9 mouse cellular contexts compared by ENCODE assay signal in genomic region chr12:108041571-108042238, GRCm38 (mm10). TPM values are rescaled to one million over a fixed set of nuclear protein-coding genes. Genes with fewer than 3 reads are reported as not detected.
DNase-seq lines count a peak whose midpoint lies in the region; ATAC-seq and TF ChIP-seq lines count a peak whose summit lies in the region.
"Had no signal": no experiment of that assay in that cellular context is flagged by ENCODE, and none has a peak within 500 bp of the region (broad histone marks: within the 10 kb centered on the region; RNA-seq: fewer than 3 reads in every experiment).

No protein-coding gene starts in this region.

- in situ Hi-C loops in ES-E14 (cut with MboI; ENCODE audit: low sequenced_read_pairs in 2 of 2, unreplicated experiment in 2 of 2), result no loop called here

- no peaks in the 10 kb centered on the region for H3K9me3 ChIP-seq in ES-E14 (ENCODE audit: control insufficient read depth, insufficient read depth, low read depth, low read length)
- no peaks in the 10 kb centered on the region for H3K9me3 ChIP-seq in forebrain, embryonic 16.5 days (ENCODE audit: control insufficient read depth, low read length)
- no peaks in the 10 kb centered on the region for H3K9me3 ChIP-seq in lung, postnatal 0 days (ENCODE audit: low read length)
- H3K9me3 ChIP-seq: heart, embryonic 13.5 days had no signal

- TF ChIP-seq EP300 in lung, postnatal 0 days (IDR thresholded peaks at IDR 0.05), result no peak

- no peak overlapping the region for H3K27ac ChIP-seq in ES-E14 (ENCODE audit: insufficient read depth, low read depth, low read length, poor library complexity, severe bottlenecking)
- H3K27ac ChIP-seq in forebrain, embryonic 16.5 days (ENCODE audit: low read length), result no peak overlapping the region
- H3K27ac ChIP-seq in lung, postnatal 0 days (ENCODE audit: low read length), result no peak overlapping the region
- H3K27ac ChIP-seq: heart, embryonic 13.5 days had no signal

- no peak overlapping the region for H3K9ac ChIP-seq in ES-E14 (ENCODE audit: insufficient read depth, low read depth, low read length, poor library complexity, severe bottlenecking)
- no peak overlapping the region for H3K9ac ChIP-seq in forebrain, embryonic 16.5 days (replicated peaks; ENCODE audit: low read depth, low read length)
- no peak overlapping the region for H3K9ac ChIP-seq in lung, postnatal 0 days (replicated peaks; ENCODE audit: low read depth)
- H3K9ac ChIP-seq: heart, embryonic 13.5 days had no signal

- no peaks in the 10 kb centered on the region for H3K36me3 ChIP-seq in ES-E14 (ENCODE audit: control insufficient read depth, insufficient read depth, low read length, poor library complexity, severe bottlenecking)
- H3K36me3 ChIP-seq in forebrain, embryonic 16.5 days (ENCODE audit: control insufficient read depth, insufficient read depth), result no peaks in the 10 kb centered on the region
- no peaks in the 10 kb centered on the region for H3K36me3 ChIP-seq in lung, postnatal 0 days (ENCODE audit: insufficient read depth, low read length)
- H3K36me3 ChIP-seq: heart, embryonic 13.5 days had no signal

- DNase-seq in ES-E14 (ENCODE audit: low read depth, low spot score), result peak; percentile 69
- DNase-seq in c-Kit-negative CD71-positive TER-119-positive erythroid progenitor cells, embryonic 14.5 days (ENCODE audit: low read depth, low spot score), result peak; percentile 15
- peak; percentile 90 for DNase-seq in heart, postnatal 4 days
- DNase-seq in layer of hippocampus, adult 9-10 months (ENCODE audit: low spot score), result peak; percentile 49
- peak; percentile 78 for DNase-seq in lung, postnatal 0 days (ENCODE audit: low spot score)
- DNase-seq in right cerebral cortex, adult 2 months (ENCODE audit: low spot score in 2 of 2), result peak; percentile 70 to 73
- peak; percentile 51 to 64 for DNase-seq in urinary bladder, adult 18-20 months (ENCODE audit: low spot score in 2 of 2)

- H3K4me3 ChIP-seq in ES-E14 (ENCODE audit: insufficient read depth in 1 of 2, low read depth in 1 of 2, low read length in 2 of 2, poor library complexity in 1 of 2, severe bottlenecking in 1 of 2), result no peak overlapping the region
- no peak overlapping the region for H3K4me3 ChIP-seq in forebrain, embryonic 16.5 days (replicated peaks; ENCODE audit: low read length)
- H3K4me3 ChIP-seq in lung, postnatal 0 days (ENCODE audit: low read depth, low read length), result no peak overlapping the region
- H3K4me3 ChIP-seq: heart, embryonic 13.5 days had no signal

- H3K4me1 ChIP-seq in ES-E14 (ENCODE audit: control insufficient read depth in 2 of 2, insufficient read depth in 2 of 2, low read length in 2 of 2, poor library complexity in 1 of 2), result no peaks in the 10 kb centered on the region
- no peaks in the 10 kb centered on the region for H3K4me1 ChIP-seq in forebrain, embryonic 16.5 days (replicated peaks; ENCODE audit: control insufficient read depth, insufficient read depth, low read length)
- H3K4me1 ChIP-seq in lung, postnatal 0 days (ENCODE audit: insufficient read depth, low read depth, low read length), result no peaks in the 10 kb centered on the region

- no peak overlapping the region for H3K4me2 ChIP-seq in forebrain, embryonic 16.5 days (ENCODE audit: low read length)
- no peak overlapping the region for H3K4me2 ChIP-seq in lung, postnatal 0 days (replicated peaks; ENCODE audit: low read depth, low read length)
- H3K4me2 ChIP-seq: heart, embryonic 13.5 days had no signal

- WGBS in forebrain, embryonic 16.5 days, result 44% methylated on average over 12 of the region's 12 CpGs
- WGBS in lung, postnatal 0 days, result 35% methylated on average over 12 of the region's 12 CpGs

- peak; percentile 75 for TF ChIP-seq CTCF in lung, postnatal 0 days (IDR thresholded peaks at IDR 0.05)

- no peaks in the 10 kb centered on the region for H3K27me3 ChIP-seq in forebrain, embryonic 16.5 days (replicated peaks; ENCODE audit: control insufficient read depth, insufficient read depth, low read length)
- no peaks in the 10 kb centered on the region for H3K27me3 ChIP-seq in lung, postnatal 0 days (replicated peaks; ENCODE audit: insufficient read depth, low read length)

- 0 out of 2 replicates have a peak, but pooled peaks have one; percentile 31 for ATAC-seq in forebrain, embryonic 16.5 days
- ATAC-seq in lung, postnatal 0 days, result peak; percentile 48

TF ChIP-seq in ES-E14, 5 proteins besides CTCF, POLR2A, EP300 and RAD21:
- no peak for TF ChIP-seq ZC3H11A (IDR thresholded peaks at IDR 0.05; ENCODE audit: borderline replicate concordance, low read depth, low read length)
- TF ChIP-seq HCFC1 (IDR thresholded peaks at IDR 0.05; ENCODE audit: borderline replicate concordance, insufficient read depth, low read length), result no peak
- TF ChIP-seq CHD2 (IDR thresholded peaks at IDR 0.05; ENCODE audit: low read depth, low read length), result no peak
- no peak for TF ChIP-seq MAFK (IDR thresholded peaks at IDR 0.05; ENCODE audit: insufficient read depth, low read depth, low read length)
- TF ChIP-seq ZNF384 (IDR thresholded peaks at IDR 0.05; ENCODE audit: low read depth, low read length), result no peak

RNA-seq across cellular contexts. Expression of gene Bcl11b, which starts 38.3 kb away (rescaled TPM):
- total RNA-seq in ES-E14 (2012; rRNA removed), result 0.85 and 1.2 TPM in 2 replicates
- polyA plus RNA-seq in forebrain, embryonic 16.5 days (2015; fragmentation: Nextera tagmentation; extraction: Ambion mirVana), result 81.4 and 87.9 TPM in 2 replicates
- 1 to 10 TPM; 1.5 to 1.6 TPM for total RNA-seq in heart, postnatal 4 days (2021)
- polyA plus RNA-seq in lung, postnatal 0 days (2015; fragmentation: Nextera tagmentation; extraction: Ambion mirVana), result 0.44 and 0.46 TPM in 2 replicates

Comparison
In these comparisons a context has a peak if more than half of its experiments do, and no peak if none do; other contexts are left out.
1. DNase-seq: peak in every context shown above with its lines; median percentile 90 in heart, postnatal 4 days; 78 in lung, postnatal 0 days; 72 in right cerebral cortex, adult 2 months; 69 in ES-E14; 58 in urinary bladder, adult 18-20 months; 49 in layer of hippocampus, adult 9-10 months; 15 in c-Kit-negative CD71-positive TER-119-positive erythroid progenitor cells, embryonic 14.5 days.